Mouse (Mus musculus): ENCODE data around the gene R3hdm2. TPM values are rescaled to one million over a fixed set of nuclear protein-coding genes. Genes with fewer than 3 reads are reported as not detected.

The R3hdm2 gene
- polyA plus RNA-seq, 1 experiment from 2014 or later = 33.8 TPM

DNA sequence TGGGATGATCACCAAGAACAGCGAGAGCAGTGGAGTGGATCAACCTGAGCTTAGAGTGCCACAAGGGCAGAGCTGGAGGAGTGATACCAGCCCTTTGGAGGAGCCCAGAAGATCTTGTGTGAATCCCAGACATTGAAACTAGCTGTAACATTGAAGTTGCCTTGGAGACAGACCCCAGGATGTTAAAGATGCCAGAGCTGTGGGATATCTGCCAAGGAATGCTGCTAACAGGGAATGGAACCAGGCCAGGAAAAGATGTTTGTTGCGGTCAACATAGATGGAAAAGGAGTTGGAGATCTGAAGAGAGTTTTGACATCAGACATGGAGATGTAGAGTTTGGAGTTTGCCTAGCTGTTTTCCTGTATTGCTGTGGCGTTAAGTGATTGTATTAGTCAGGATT lies 34.0 kb upstream of the R3hdm2 start:
- Histone ChIP-seq H3K4me1 (ENCODE audit: insufficient read depth) (no peaks in the 10 kb centered on the region), H3K4me3 (ENCODE audit: low read depth, low read length) (no peak overlapping the region), H3K9me3 (ENCODE audit: low read depth, low read length) (no peaks in the 10 kb centered on the region), H3K27me3 (ENCODE audit: insufficient read depth, low read length) (peaks cover 4% of the 10 kb centered on the region; the same call in 1 of the 2 replicates), H3K9ac (no peak overlapping the region), H3K27ac (ENCODE audit: low read depth) (no peak overlapping the region), H3K36me3 (ENCODE audit: insufficient read depth) (no peaks in the 10 kb centered on the region), H3K4me2 (no peak overlapping the region)
- TF ChIP-seq CTCF (IDR thresholded peaks at IDR 0.05; ENCODE audit: low read depth) = no peak
- DNase-seq (peak; percentile 59), ATAC-seq (ENCODE audit: insufficient read depth) (no peak)
- WGBS = 65% methylated on average over 3 of the region's 3 CpGs

DNA sequence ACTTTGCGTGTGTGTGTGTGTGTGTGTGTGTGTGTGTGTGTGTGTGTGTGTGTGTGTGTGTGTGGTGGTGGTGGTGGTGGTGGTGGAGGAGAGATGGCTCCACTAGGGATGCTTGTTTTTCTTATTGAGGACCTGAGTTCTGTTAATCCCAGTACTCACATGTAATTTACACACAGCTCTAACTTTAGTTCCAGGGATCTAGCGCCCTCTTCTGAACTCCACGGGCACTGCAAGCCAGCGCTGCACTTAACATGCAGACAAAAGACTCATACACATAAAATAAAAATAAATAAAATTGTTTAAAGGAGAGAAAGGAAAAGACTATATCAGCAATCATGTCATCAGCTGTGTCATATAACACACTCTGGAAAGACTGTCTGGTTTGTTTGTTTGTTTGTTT lies 31.2 kb upstream of the R3hdm2 start:
- Histone ChIP-seq H3K27me3 (ENCODE audit: insufficient read depth, low read length) (no peaks in the 10 kb centered on the region), H3K27ac (ENCODE audit: low read depth) (no peak overlapping the region), H3K4me1 (ENCODE audit: insufficient read depth) (no peaks in the 10 kb centered on the region), H3K36me3 (ENCODE audit: insufficient read depth) (no peaks in the 10 kb centered on the region), H3K9ac (no peak overlapping the region), H3K4me3 (ENCODE audit: low read depth, low read length) (no peak overlapping the region), H3K9me3 (ENCODE audit: low read depth, low read length) (no peaks in the 10 kb centered on the region), H3K4me2 (no peak overlapping the region)
- ATAC-seq (ENCODE audit: insufficient read depth) (no peak), DNase-seq (peak; percentile 42)
- 69% methylated on average over 4 of the region's 4 CpGs for WGBS
- TF ChIP-seq CTCF (IDR thresholded peaks at IDR 0.05; ENCODE audit: low read depth) = peak; percentile 24

DNA sequence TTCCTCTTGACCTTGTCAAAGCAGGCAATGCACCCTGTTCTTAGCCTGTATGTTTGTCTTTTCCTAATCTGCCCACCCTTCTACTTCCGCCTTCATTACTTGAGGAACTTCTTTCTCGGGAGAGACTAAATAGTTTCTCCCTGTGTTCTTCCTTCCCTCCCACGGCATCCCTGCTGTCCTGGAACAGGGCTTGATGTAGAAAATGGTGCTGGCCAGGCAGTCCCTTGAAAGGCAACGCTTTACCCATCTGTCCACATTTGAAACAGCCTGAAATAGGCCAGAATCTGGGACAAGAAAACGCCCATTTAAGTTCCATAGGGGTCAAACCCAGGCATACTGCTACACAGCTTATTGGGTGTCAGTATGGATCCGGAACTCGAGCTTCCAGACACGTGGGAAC lies 30.3 kb upstream of the R3hdm2 start:
- Histone ChIP-seq H3K4me1 (ENCODE audit: insufficient read depth) (no peaks in the 10 kb centered on the region), H3K36me3 (ENCODE audit: insufficient read depth) (no peaks in the 10 kb centered on the region), H3K9me3 (ENCODE audit: low read depth, low read length) (no peaks in the 10 kb centered on the region), H3K27ac (ENCODE audit: low read depth) (no peak overlapping the region), H3K9ac (no peak overlapping the region), H3K4me2 (no peak overlapping the region), H3K27me3 (ENCODE audit: insufficient read depth, low read length) (no peaks in the 10 kb centered on the region), H3K4me3 (ENCODE audit: low read depth, low read length) (no peak overlapping the region)
- ATAC-seq (ENCODE audit: insufficient read depth) = no peak; the same call in 1 of the 2 replicates
- no peak for DNase-seq
- 72% methylated on average over 8 of the region's 8 CpGs for WGBS
- TF ChIP-seq CTCF (IDR thresholded peaks at IDR 0.05; ENCODE audit: low read depth) = no peak

DNA sequence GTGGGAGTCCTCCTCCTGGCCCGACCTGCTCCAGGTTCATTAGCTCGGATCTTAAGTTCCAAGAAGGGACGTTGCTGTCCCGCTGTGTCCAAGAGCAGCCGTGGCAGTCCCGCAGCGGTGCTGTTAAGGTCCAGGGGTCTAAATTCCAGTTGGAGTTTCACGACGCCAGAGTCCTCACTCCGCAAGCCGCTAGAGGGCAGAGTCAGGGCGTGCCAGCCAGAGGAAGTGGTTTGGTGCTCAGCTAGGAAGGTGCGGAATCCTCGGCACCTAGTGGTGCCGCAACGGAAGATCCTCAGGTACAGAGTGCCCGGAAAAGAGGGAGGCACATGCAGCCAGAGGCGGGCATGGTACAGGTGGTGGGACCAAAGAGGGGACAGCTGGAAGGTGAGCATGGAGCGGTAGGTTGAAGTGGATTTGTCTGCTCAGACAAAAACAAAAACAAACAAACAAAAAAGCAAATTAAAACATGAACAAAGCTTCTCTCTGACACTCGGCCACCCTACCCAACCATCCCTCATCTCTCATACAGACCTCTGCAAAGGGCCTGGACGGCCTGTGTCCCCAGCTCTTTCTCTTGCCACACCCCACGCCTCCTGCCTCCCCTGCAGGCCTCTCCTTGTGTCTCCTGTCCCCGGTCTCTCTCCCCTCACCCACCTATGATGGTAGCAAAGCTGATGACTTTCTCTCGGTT lies 29.4 kb upstream of the R3hdm2 start:
- ATAC-seq (ENCODE audit: insufficient read depth) = peak; percentile 82
- Histone ChIP-seq H3K9ac (0 out of 2 replicates have a peak overlapping the region, but pooled peaks have one; percentile 34), H3K27me3 (ENCODE audit: insufficient read depth, low read length) (no peaks in the 10 kb centered on the region)

DNA sequence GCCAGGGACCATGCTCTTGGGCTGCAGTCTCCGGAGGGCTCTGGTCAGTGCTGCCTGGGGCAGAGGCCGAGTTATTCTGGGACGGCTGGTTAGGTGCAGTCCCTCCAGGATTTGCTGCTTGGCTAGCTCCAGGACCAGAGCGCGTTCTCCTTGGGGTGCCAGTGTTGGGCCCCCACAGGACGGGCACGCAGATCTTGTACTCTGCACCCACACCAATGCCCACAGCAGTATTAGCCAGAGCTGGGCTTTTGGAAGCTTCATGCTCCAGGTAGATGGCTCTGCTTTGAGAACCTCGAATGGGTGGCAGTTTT lies 28.9 kb upstream of the R3hdm2 start:
- H3K9ac ChIP-seq = no peak overlapping the region
- ATAC-seq (ENCODE audit: insufficient read depth) = no peak
- DNase-seq = no peak
- 79% methylated on average over 8 of the region's 8 CpGs for WGBS
- H3K4me3 ChIP-seq (ENCODE audit: low read depth, low read length) = no peak overlapping the region
- peak overlapping the region; percentile 55 for H3K4me2 ChIP-seq
- no peak overlapping the region for H3K27ac ChIP-seq (ENCODE audit: low read depth)
- H3K9me3 ChIP-seq (ENCODE audit: low read depth, low read length) = no peaks in the 10 kb centered on the region
- no peaks in the 10 kb centered on the region for H3K27me3 ChIP-seq (ENCODE audit: insufficient read depth, low read length)
- no peak; the same call in 1 of the 2 replicates for TF ChIP-seq CTCF (IDR thresholded peaks at IDR 0.05; ENCODE audit: low read depth)
- H3K36me3 ChIP-seq (ENCODE audit: insufficient read depth) = no peaks in the 10 kb centered on the region
- no peaks in the 10 kb centered on the region for H3K4me1 ChIP-seq (ENCODE audit: insufficient read depth)

More for the DNA sequence above, 29.4 kb upstream of the R3hdm2 start:
- 8% methylated on average over 24 of the region's 24 CpGs for WGBS
- DNase-seq = peak; percentile 89
- H3K9me3 ChIP-seq (ENCODE audit: low read depth, low read length) = no peaks in the 10 kb centered on the region
- no peaks in the 10 kb centered on the region for H3K4me1 ChIP-seq (ENCODE audit: insufficient read depth)
- H3K4me3 ChIP-seq (ENCODE audit: low read depth, low read length) = peak overlapping the region; percentile 17; the same call in 1 of the 2 replicates
- H3K4me2 ChIP-seq = peak overlapping the region; percentile 55
- peak; percentile 92 for TF ChIP-seq CTCF (IDR thresholded peaks at IDR 0.05; ENCODE audit: low read depth)
- no peaks in the 10 kb centered on the region for H3K36me3 ChIP-seq (ENCODE audit: insufficient read depth)
- no peak overlapping the region for H3K27ac ChIP-seq (ENCODE audit: low read depth)

DNA sequence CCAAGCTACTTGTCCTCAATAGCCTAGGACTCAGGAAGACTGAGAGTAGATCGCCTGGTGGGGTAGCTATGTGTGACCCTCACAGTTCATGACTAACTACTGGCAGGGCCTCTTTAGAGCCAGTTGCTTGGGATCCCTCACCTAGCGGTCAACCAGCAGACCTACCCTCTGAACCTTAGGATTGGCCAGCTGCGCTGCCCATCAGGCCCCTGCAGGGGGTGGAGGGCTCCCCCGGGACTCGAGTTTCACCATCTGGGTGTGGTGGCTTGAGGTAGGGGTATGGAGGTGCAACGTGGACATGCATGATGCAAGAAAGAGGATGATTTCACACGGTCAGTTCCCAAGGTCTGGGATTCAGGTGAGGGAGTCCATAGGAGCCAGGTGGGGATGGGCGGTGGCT lies 28.4 kb upstream of the R3hdm2 start:
- Histone ChIP-seq H3K9me3 (ENCODE audit: low read depth, low read length) (no peaks in the 10 kb centered on the region), H3K4me1 (ENCODE audit: insufficient read depth) (no peaks in the 10 kb centered on the region), H3K36me3 (ENCODE audit: insufficient read depth) (no peaks in the 10 kb centered on the region), H3K4me3 (ENCODE audit: low read depth, low read length) (no peak overlapping the region), H3K4me2 (no peak overlapping the region), H3K27me3 (ENCODE audit: insufficient read depth, low read length) (no peaks in the 10 kb centered on the region), H3K27ac (ENCODE audit: low read depth) (no peak overlapping the region), H3K9ac (no peak overlapping the region)
- ATAC-seq (ENCODE audit: insufficient read depth) (no peak), DNase-seq (no peak)
- no peak for TF ChIP-seq CTCF (IDR thresholded peaks at IDR 0.05; ENCODE audit: low read depth)
- WGBS = 67% methylated on average over 8 of the region's 8 CpGs

DNA sequence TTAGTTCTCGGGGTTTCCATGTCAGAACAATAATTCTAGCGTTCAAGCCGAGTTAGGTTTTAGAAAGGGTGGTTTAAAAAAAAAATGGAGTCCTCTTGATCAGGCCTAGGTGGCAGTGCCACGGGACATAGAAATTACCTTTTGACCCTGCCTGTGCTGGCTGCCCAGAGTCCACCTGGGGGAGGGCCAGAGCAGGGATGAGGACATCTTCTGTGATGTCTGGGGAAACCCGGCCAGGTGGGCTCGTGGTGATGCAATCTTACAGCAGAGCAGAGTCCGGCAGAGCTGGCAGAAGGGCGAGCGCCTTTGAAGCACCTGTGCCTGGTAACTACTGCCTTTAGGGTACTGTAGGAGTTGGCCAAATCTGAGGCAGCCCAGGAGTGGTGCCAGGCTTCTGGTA lies 27.9 kb upstream of the R3hdm2 start:
- no peak overlapping the region for H3K9ac ChIP-seq
- H3K4me2 ChIP-seq = no peak overlapping the region
- DNase-seq (no peak), ATAC-seq (ENCODE audit: insufficient read depth) (no peak)
- H3K27ac ChIP-seq (ENCODE audit: low read depth) = no peak overlapping the region
- H3K9me3 ChIP-seq (ENCODE audit: low read depth, low read length) = no peaks in the 10 kb centered on the region
- WGBS = 82% methylated on average over 9 of the region's 9 CpGs
- no peak for TF ChIP-seq CTCF (IDR thresholded peaks at IDR 0.05; ENCODE audit: low read depth)
- no peak overlapping the region for H3K4me3 ChIP-seq (ENCODE audit: low read depth, low read length)
- no peaks in the 10 kb centered on the region for H3K36me3 ChIP-seq (ENCODE audit: insufficient read depth)
- no peaks in the 10 kb centered on the region for H3K27me3 ChIP-seq (ENCODE audit: insufficient read depth, low read length)
- no peaks in the 10 kb centered on the region for H3K4me1 ChIP-seq (ENCODE audit: insufficient read depth)
